Mouse (Mus musculus): ENCODE measurements around the gene Cdca5. TPM values are rescaled to one million over a fixed set of nuclear protein-coding genes. Genes with fewer than 3 reads are reported as not detected.
"Not testable (repeated sequence)": the region's sequence is repeated elsewhere in the genome, so short reads cannot be mapped to it uniquely, and the experiment has no call there.

Gene Cdca5
- polyA plus RNA-seq, 1 experiment: 13.1 TPM

GRCm38 (mm10) chr19:6118677-6119185 is 33.9 kb downstream of the Cdca5 start:
- H3K4me3 ChIP-seq (ENCODE audit: insufficient read depth, low read length): peak overlapping the region; percentile 97
- H3K4me1 ChIP-seq (ENCODE audit: control insufficient read depth, insufficient read depth, low read length): peaks cover 11% of the 10 kb centered on the region
- no peak for TF ChIP-seq POLR2A (IDR thresholded peaks at IDR 0.05; ENCODE audit: borderline replicate concordance, low read depth, low read length)
- TF ChIP-seq CTCF (IDR thresholded peaks at IDR 0.05; ENCODE audit: low read depth, low read length): no peak
- H3K27ac ChIP-seq (ENCODE audit: insufficient read depth, low read depth, low read length): peak overlapping the region; percentile 93

- H3K27ac ChIP-seq (ENCODE audit: insufficient read depth, low read depth, low read length): no peak overlapping the region
Measured at GRCm38 (mm10) chr19:6121761-6122160, 37.0 kb downstream of the Cdca5 start.

GRCm38 (mm10) chr19:6123330-6123729 is 38.5 kb downstream of the Cdca5 start:
- H3K4me3 ChIP-seq (ENCODE audit: insufficient read depth, low read length): no peak overlapping the region
- no peak overlapping the region for H3K27ac ChIP-seq (ENCODE audit: insufficient read depth, low read depth, low read length)
- H3K4me1 ChIP-seq (ENCODE audit: control insufficient read depth, insufficient read depth, low read length): peaks cover 2% of the 10 kb centered on the region; the same call in 1 of the 2 replicates
- TF ChIP-seq POLR2A (IDR thresholded peaks at IDR 0.05; ENCODE audit: borderline replicate concordance, low read depth, low read length): no peak
- no peak for TF ChIP-seq CTCF (IDR thresholded peaks at IDR 0.05; ENCODE audit: low read depth, low read length)

More at GRCm38 (mm10) chr19:6121761-6122160, 37.0 kb downstream of the Cdca5 start:
- TF ChIP-seq POLR2A (IDR thresholded peaks at IDR 0.05; ENCODE audit: borderline replicate concordance, low read depth, low read length): no peak
- no peak for TF ChIP-seq CTCF (IDR thresholded peaks at IDR 0.05; ENCODE audit: low read depth, low read length)
- Histone ChIP-seq H3K4me1 (ENCODE audit: control insufficient read depth, insufficient read depth, low read length) (peaks cover 5% of the 10 kb centered on the region), H3K4me3 (ENCODE audit: insufficient read depth, low read length) (no peak overlapping the region)

GRCm38 (mm10) chr19:6124898-6125297 is 40.1 kb downstream of the Cdca5 start:
- no peak for TF ChIP-seq POLR2A (IDR thresholded peaks at IDR 0.05; ENCODE audit: borderline replicate concordance, low read depth, low read length)
- no peak for TF ChIP-seq CTCF (IDR thresholded peaks at IDR 0.05; ENCODE audit: low read depth, low read length)
- Histone ChIP-seq H3K27ac (ENCODE audit: insufficient read depth, low read depth, low read length) (no peak overlapping the region), H3K4me1 (ENCODE audit: control insufficient read depth, insufficient read depth, low read length) (peaks cover 5% of the 10 kb centered on the region; the same call in 1 of the 2 replicates), H3K4me3 (ENCODE audit: insufficient read depth, low read length) (no peak overlapping the region)

- H3K4me1 ChIP-seq (ENCODE audit: control insufficient read depth, insufficient read depth, low read length): peaks cover 5% of the 10 kb centered on the region; the same call in 1 of the 2 replicates
- TF ChIP-seq POLR2A (IDR thresholded peaks at IDR 0.05; ENCODE audit: borderline replicate concordance, low read depth, low read length): no peak
- peak; percentile 26; the same call in 1 of the 2 replicates for TF ChIP-seq CTCF (IDR thresholded peaks at IDR 0.05; ENCODE audit: low read depth, low read length)
- no peak overlapping the region for H3K4me3 ChIP-seq (ENCODE audit: insufficient read depth, low read length)
- peak overlapping the region; percentile 76 for H3K27ac ChIP-seq (ENCODE audit: insufficient read depth, low read depth, low read length)
Measured at GRCm38 (mm10) chr19:6126289-6126688, 41.5 kb downstream of the Cdca5 start.

- H3K27ac ChIP-seq (ENCODE audit: insufficient read depth, low read depth, low read length): peak overlapping the region; percentile 95
- TF ChIP-seq POLR2A (IDR thresholded peaks at IDR 0.05; ENCODE audit: borderline replicate concordance, low read depth, low read length) (no peak), CTCF (IDR thresholded peaks at IDR 0.05; ENCODE audit: low read depth, low read length) (no peak)
- H3K4me3 ChIP-seq (ENCODE audit: insufficient read depth, low read length): peak overlapping the region; percentile 90
- H3K4me1 ChIP-seq (ENCODE audit: control insufficient read depth, insufficient read depth, low read length): peaks cover 5% of the 10 kb centered on the region; the same call in 1 of the 2 replicates
Measured at GRCm38 (mm10) chr19:6126789-6127580, 42.2 kb downstream of the Cdca5 start.

- TF ChIP-seq POLR2A (IDR thresholded peaks at IDR 0.05; ENCODE audit: borderline replicate concordance, low read depth, low read length) (no peak), CTCF (IDR thresholded peaks at IDR 0.05; ENCODE audit: low read depth, low read length) (no peak)
- Histone ChIP-seq H3K27ac (ENCODE audit: insufficient read depth, low read depth, low read length) (peak within 1 kb of the TSS; percentile 95), H3K4me1 (ENCODE audit: control insufficient read depth, insufficient read depth, low read length) (peaks cover 5% of the 10 kb centered on the region; the same call in 1 of the 2 replicates), H3K4me3 (ENCODE audit: insufficient read depth, low read length) (peak within 1 kb of the TSS; percentile 90)
Measured at GRCm38 (mm10) chr19:6127760-6128341, 43.1 kb downstream of the Cdca5 start, which contains the start of gene Snx15. Gene Snx15, minus strand, starts transcription at chr19:6128304.

GRCm38 (mm10) chr19:6130414-6131128 is 45.8 kb downstream of the Cdca5 start:
- not testable (repeated sequence) for H3K4me1 ChIP-seq (ENCODE audit: control insufficient read depth, insufficient read depth, low read length); H3K27ac ChIP-seq (ENCODE audit: insufficient read depth, low read depth, low read length); H3K4me3 ChIP-seq (ENCODE audit: insufficient read depth, low read length)

- H3K4me3 ChIP-seq (ENCODE audit: insufficient read depth, low read length): no peak overlapping the region
- TF ChIP-seq CTCF (IDR thresholded peaks at IDR 0.05; ENCODE audit: low read depth, low read length) (no peak), POLR2A (IDR thresholded peaks at IDR 0.05; ENCODE audit: borderline replicate concordance, low read depth, low read length) (no peak)
- H3K27ac ChIP-seq (ENCODE audit: insufficient read depth, low read depth, low read length): no peak overlapping the region
- peaks cover 10% of the 10 kb centered on the region for H3K4me1 ChIP-seq (ENCODE audit: control insufficient read depth, insufficient read depth, low read length)
Measured at GRCm38 (mm10) chr19:6132171-6132827, 47.5 kb downstream of the Cdca5 start.

GRCm38 (mm10) chr19:6133197-6133596 is 48.4 kb downstream of the Cdca5 start:
- not testable (repeated sequence) for H3K4me3 ChIP-seq (ENCODE audit: insufficient read depth, low read length); H3K27ac ChIP-seq (ENCODE audit: insufficient read depth, low read depth, low read length)
- H3K4me1 ChIP-seq (ENCODE audit: control insufficient read depth, insufficient read depth, low read length): peaks cover 15% of the 10 kb centered on the region

Measured in bone marrow macrophage, adult 2 months (primary cell).